Mouse (Mus musculus): Measurements from ENCODE around the gene Ldhal6b. TPM values are rescaled to one million over a fixed set of nuclear protein-coding genes. Genes with fewer than 3 reads are reported as not detected.
A peak's percentile ranks its signal among the peaks of the same experiment; 100 is the strongest.

The Ldhal6b gene
- polyA plus RNA-seq, 1 experiment from 2014 or later: not detected

GRCm38 (mm10) chr17:5410336-5410735 lies 8.2 kb downstream of the Ldhal6b start:
- Histone ChIP-seq H3K27me3 (ENCODE audit: control insufficient read depth, insufficient read depth, low read length) (peaks cover 7% of the 10 kb centered on the region), H3K36me3 (ENCODE audit: control insufficient read depth, insufficient read depth, low read length) (peaks cover 19% of the 10 kb centered on the region), H3K4me3 (ENCODE audit: control insufficient read depth in 1 of 2, insufficient read depth in 1 of 2, low read depth in 1 of 2, low read length in 2 of 2) (no peak overlapping the region), H3K4me1 (ENCODE audit: control insufficient read depth in 2 of 2, insufficient read depth in 2 of 2, low read length in 2 of 2) (no peaks in the 10 kb centered on the region; a peak in 1 of 4 replicates), H3K4me2 (ENCODE audit: low read length) (no peak overlapping the region), H3K9ac (ENCODE audit: low read length) (no peak overlapping the region), H3K9me3 (ENCODE audit: control insufficient read depth, low read length) (no peaks in the 10 kb centered on the region), H3K27ac (replicated peaks in 1 of 2; ENCODE audit: control insufficient read depth in 1 of 2, insufficient read depth in 1 of 2, low read depth in 2 of 2, low read length in 2 of 2) (no peak overlapping the region)
- WGBS: 75% methylated on average over 4 of the region's 4 CpGs
- no peak for ATAC-seq (ENCODE audit: insufficient number of reproducible peaks, insufficient read depth, low FRiP score, low read depth)

GRCm38 (mm10) chr17:5407030-5407429 lies 11.5 kb downstream of the Ldhal6b start:
- Histone ChIP-seq H3K9me3 (ENCODE audit: control insufficient read depth, low read length) (no peaks in the 10 kb centered on the region), H3K4me1 (ENCODE audit: control insufficient read depth in 2 of 2, insufficient read depth in 2 of 2, low read length in 2 of 2) (no peaks in the 10 kb centered on the region; a peak in 1 of 4 replicates), H3K36me3 (ENCODE audit: control insufficient read depth, insufficient read depth, low read length) (peaks cover 15% of the 10 kb centered on the region), H3K27me3 (ENCODE audit: control insufficient read depth, insufficient read depth, low read length) (peaks cover 23% of the 10 kb centered on the region), H3K4me3 (ENCODE audit: control insufficient read depth in 1 of 2, insufficient read depth in 1 of 2, low read depth in 1 of 2, low read length in 2 of 2) (no peak overlapping the region), H3K27ac (replicated peaks in 1 of 2; ENCODE audit: control insufficient read depth in 1 of 2, insufficient read depth in 1 of 2, low read depth in 2 of 2, low read length in 2 of 2) (no peak overlapping the region), H3K4me2 (ENCODE audit: low read length) (peak overlapping the region; percentile 41), H3K9ac (ENCODE audit: low read length) (no peak overlapping the region)
- WGBS: 49% methylated on average over 6 of the region's 6 CpGs
- no peak for ATAC-seq (ENCODE audit: insufficient number of reproducible peaks, insufficient read depth, low FRiP score, low read depth)

DNA sequence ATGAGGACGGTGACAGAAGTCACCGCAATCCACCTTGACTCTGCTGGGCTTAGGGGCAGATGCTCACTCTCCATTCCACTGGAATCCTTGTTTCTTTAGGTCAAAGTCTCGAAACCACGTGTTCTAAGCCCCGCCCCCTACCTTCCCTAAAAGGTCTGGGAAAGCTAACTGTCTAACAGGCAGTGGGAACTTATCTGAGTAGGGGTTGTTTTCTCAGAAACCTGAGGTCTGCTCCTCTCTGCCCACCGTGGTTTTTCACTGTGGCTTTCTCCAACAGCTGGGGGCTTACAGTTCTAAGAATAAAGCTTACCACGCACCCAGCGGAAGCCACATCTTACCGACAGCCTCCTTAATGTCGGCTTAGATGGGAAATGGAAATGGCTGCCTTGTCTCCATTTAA lies 12.0 kb downstream of the Ldhal6b start:
- no peaks in the 10 kb centered on the region for H3K9me3 ChIP-seq (ENCODE audit: control insufficient read depth, low read length)
- H3K27me3 ChIP-seq (ENCODE audit: control insufficient read depth, insufficient read depth, low read length): peaks cover 23% of the 10 kb centered on the region
- 23% methylated on average over 10 of the region's 10 CpGs for WGBS
- no peak overlapping the region for H3K4me3 ChIP-seq (ENCODE audit: control insufficient read depth in 1 of 2, insufficient read depth in 1 of 2, low read depth in 1 of 2, low read length in 2 of 2)
- no peak for ATAC-seq (ENCODE audit: insufficient number of reproducible peaks, insufficient read depth, low FRiP score, low read depth)
- peak overlapping the region; percentile 41 for H3K4me2 ChIP-seq (ENCODE audit: low read length)
- peaks cover 2 to 3% of the 10 kb centered on the region in 2 experiments; a peak in 2 of 4 replicates for H3K4me1 ChIP-seq (ENCODE audit: control insufficient read depth in 2 of 2, insufficient read depth in 2 of 2, low read length in 2 of 2)
- H3K27ac ChIP-seq (replicated peaks in 1 of 2; ENCODE audit: control insufficient read depth in 1 of 2, insufficient read depth in 1 of 2, low read depth in 2 of 2, low read length in 2 of 2): no peak overlapping the region
- H3K36me3 ChIP-seq (ENCODE audit: control insufficient read depth, insufficient read depth, low read length): peaks cover 14% of the 10 kb centered on the region
- H3K9ac ChIP-seq (ENCODE audit: low read length): no peak overlapping the region

- no peak for ATAC-seq (ENCODE audit: insufficient number of reproducible peaks, insufficient read depth, low FRiP score, low read depth)
- H3K4me2 ChIP-seq (ENCODE audit: low read length): no peak overlapping the region
- H3K27me3 ChIP-seq (ENCODE audit: control insufficient read depth, insufficient read depth, low read length): peaks cover 23% of the 10 kb centered on the region
- H3K4me1 ChIP-seq (ENCODE audit: control insufficient read depth in 2 of 2, insufficient read depth in 2 of 2, low read length in 2 of 2): peaks cover 2 to 3% of the 10 kb centered on the region in 2 experiments; a peak in 2 of 4 replicates
- H3K4me3 ChIP-seq (ENCODE audit: control insufficient read depth in 1 of 2, insufficient read depth in 1 of 2, low read depth in 1 of 2, low read length in 2 of 2): no peak overlapping the region
- no peak overlapping the region for H3K27ac ChIP-seq (replicated peaks in 1 of 2; ENCODE audit: control insufficient read depth in 1 of 2, insufficient read depth in 1 of 2, low read depth in 2 of 2, low read length in 2 of 2)
- 85% methylated on average over 6 of the region's 6 CpGs for WGBS
- no peaks in the 10 kb centered on the region for H3K9me3 ChIP-seq (ENCODE audit: control insufficient read depth, low read length)
- H3K36me3 ChIP-seq (ENCODE audit: control insufficient read depth, insufficient read depth, low read length): no peaks in the 10 kb centered on the region
- H3K9ac ChIP-seq (ENCODE audit: low read length): no peak overlapping the region
Observed at GRCm38 (mm10) chr17:5403885-5404284, 14.7 kb downstream of the Ldhal6b start.

DNA sequence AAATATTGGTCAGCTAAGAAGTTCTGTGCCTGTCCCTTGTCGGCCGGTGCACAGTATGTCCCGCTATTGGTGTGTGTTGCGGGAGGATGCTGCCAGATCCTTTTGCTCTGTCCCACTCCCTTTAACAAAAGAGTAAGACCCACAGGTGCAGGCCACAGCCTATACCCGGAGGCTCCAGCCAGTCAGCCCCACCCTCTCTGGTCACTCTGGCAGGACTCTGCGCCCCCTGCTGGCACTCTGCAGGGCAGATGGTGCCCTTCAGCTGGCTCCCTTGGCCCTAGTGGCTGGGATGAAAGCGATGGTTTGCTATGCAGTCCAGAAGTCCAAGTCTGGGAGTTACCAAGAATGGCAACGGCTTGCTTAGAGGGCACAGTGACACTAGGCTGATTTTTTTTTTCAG lies 15.9 kb downstream of the Ldhal6b start:
- H3K27ac ChIP-seq (replicated peaks in 1 of 2; ENCODE audit: control insufficient read depth in 1 of 2, insufficient read depth in 1 of 2, low read depth in 2 of 2, low read length in 2 of 2): no peak overlapping the region
- H3K4me3 ChIP-seq (ENCODE audit: control insufficient read depth in 1 of 2, insufficient read depth in 1 of 2, low read depth in 1 of 2, low read length in 2 of 2): no peak overlapping the region
- no peak overlapping the region for H3K9ac ChIP-seq (ENCODE audit: low read length)
- ATAC-seq (ENCODE audit: insufficient number of reproducible peaks, insufficient read depth, low FRiP score, low read depth): peak; percentile 78; the same call in 1 of the 2 replicates
- no peaks in the 10 kb centered on the region for H3K9me3 ChIP-seq (ENCODE audit: control insufficient read depth, low read length)
- peaks cover 4 to 5% of the 10 kb centered on the region in 2 experiments; a peak in 3 of 4 replicates for H3K4me1 ChIP-seq (ENCODE audit: control insufficient read depth in 2 of 2, insufficient read depth in 2 of 2, low read length in 2 of 2)
- no peaks in the 10 kb centered on the region for H3K36me3 ChIP-seq (ENCODE audit: control insufficient read depth, insufficient read depth, low read length)
- 25% methylated on average over 8 of the region's 8 CpGs for WGBS
- H3K27me3 ChIP-seq (ENCODE audit: control insufficient read depth, insufficient read depth, low read length): peaks cover 23% of the 10 kb centered on the region
- peak overlapping the region; percentile 53 for H3K4me2 ChIP-seq (ENCODE audit: low read length)

GRCm38 (mm10) chr17:5402069-5402468 lies 16.5 kb downstream of the Ldhal6b start:
- Histone ChIP-seq H3K27me3 (ENCODE audit: control insufficient read depth, insufficient read depth, low read length) (peaks cover 23% of the 10 kb centered on the region), H3K9ac (ENCODE audit: low read length) (no peak overlapping the region; the same call in 1 of the 2 replicates), H3K4me1 (ENCODE audit: control insufficient read depth in 2 of 2, insufficient read depth in 2 of 2, low read length in 2 of 2) (peaks cover 5 to 6% of the 10 kb centered on the region in 2 experiments; a peak in 3 of 4 replicates), H3K36me3 (ENCODE audit: control insufficient read depth, insufficient read depth, low read length) (no peaks in the 10 kb centered on the region), H3K4me3 (ENCODE audit: control insufficient read depth in 1 of 2, insufficient read depth in 1 of 2, low read depth in 1 of 2, low read length in 2 of 2) (no peak overlapping the region), H3K27ac (replicated peaks in 1 of 2; ENCODE audit: control insufficient read depth in 1 of 2, insufficient read depth in 1 of 2, low read depth in 2 of 2, low read length in 2 of 2) (no peak overlapping the region), H3K4me2 (ENCODE audit: low read length) (peak overlapping the region; percentile 53), H3K9me3 (ENCODE audit: control insufficient read depth, low read length) (no peaks in the 10 kb centered on the region)
- 6% methylated on average over 9 of the region's 9 CpGs for WGBS
- ATAC-seq (ENCODE audit: insufficient number of reproducible peaks, insufficient read depth, low FRiP score, low read depth): no peak

DNA sequence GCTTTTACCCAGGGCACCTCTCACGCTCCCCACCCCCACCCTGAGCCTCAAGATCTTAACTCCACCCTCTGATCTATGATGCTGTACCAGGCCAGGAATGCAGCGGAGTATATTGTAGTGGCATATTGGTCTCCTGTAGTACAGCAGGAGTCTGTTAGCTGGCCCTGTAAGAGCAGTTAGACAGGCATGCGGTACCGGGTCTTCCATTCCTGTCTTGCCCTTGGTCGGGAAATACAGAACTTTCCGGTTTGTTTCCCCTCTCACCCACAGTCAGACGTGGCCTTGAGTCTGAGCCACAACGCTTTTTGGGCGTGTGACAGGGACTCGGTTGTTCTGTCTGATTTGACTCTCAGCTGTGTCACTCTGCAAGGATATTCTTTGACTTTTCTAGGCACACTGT lies 17.3 kb downstream of the Ldhal6b start:
- no peaks in the 10 kb centered on the region for H3K36me3 ChIP-seq (ENCODE audit: control insufficient read depth, insufficient read depth, low read length)
- no peak overlapping the region for H3K9ac ChIP-seq (ENCODE audit: low read length)
- H3K4me1 ChIP-seq (ENCODE audit: control insufficient read depth in 2 of 2, insufficient read depth in 2 of 2, low read length in 2 of 2): peaks cover 5 to 6% of the 10 kb centered on the region in 2 experiments; a peak in 3 of 4 replicates
- H3K27me3 ChIP-seq (ENCODE audit: control insufficient read depth, insufficient read depth, low read length): peaks cover 23% of the 10 kb centered on the region
- H3K9me3 ChIP-seq (ENCODE audit: control insufficient read depth, low read length): no peaks in the 10 kb centered on the region
- WGBS: 84% methylated on average over 10 of the region's 10 CpGs
- no peak overlapping the region for H3K4me2 ChIP-seq (ENCODE audit: low read length)
- no peak overlapping the region for H3K27ac ChIP-seq (replicated peaks in 1 of 2; ENCODE audit: control insufficient read depth in 1 of 2, insufficient read depth in 1 of 2, low read depth in 2 of 2, low read length in 2 of 2)
- no peak overlapping the region for H3K4me3 ChIP-seq (ENCODE audit: control insufficient read depth in 1 of 2, insufficient read depth in 1 of 2, low read depth in 1 of 2, low read length in 2 of 2)
- ATAC-seq (ENCODE audit: insufficient number of reproducible peaks, insufficient read depth, low FRiP score, low read depth): no peak

Data from heart, embryonic 14.5 days (tissue).